Mouse (Mus musculus) heart, embryonic 16.5 days (tissue): ENCODE results near the gene Amhr2. TPM values are rescaled to one million over a fixed set of nuclear protein-coding genes. Genes with fewer than 3 reads are reported as not detected.

ENCODE experiments used
- ATAC-seq: fragments of 200-750 bp; cut with Nextera tagmentation; replicated peaks from 2 replicates; pipeline ENCODE4 v1.8.0; 2017; ENCODE audit warnings: moderate number of reproducible peaks; ENCODE audit not compliant: insufficient read depth, low FRiP score; ENCODE audit errors: extremely low read depth
- H3K27ac ChIP-seq: fragments of 300-500 bp; sonication (generic); 2 replicates; pipeline ENCODE4 v1.5.1; 2014; ENCODE audit warnings: mild to moderate bottlenecking, low read length, control low read depth, moderate library complexity
- H3K27me3 ChIP-seq: fragments of 300-500 bp; sonication (generic); 2 replicates; pipeline ENCODE4 v1.6.1; 2014; ENCODE audit warnings: low read length, mixed read lengths; ENCODE audit not compliant: control insufficient read depth, insufficient read depth
- H3K36me3 ChIP-seq: fragments of 300-500 bp; sonication (generic); 2 replicates; pipeline ENCODE4 v1.6.1; 2014; ENCODE audit not compliant: control insufficient read depth, insufficient read depth
- H3K4me1 ChIP-seq: fragments of 300-500 bp; sonication (generic); 2 replicates; pipeline ENCODE4 v1.6.1; 2014; ENCODE audit warnings: low read length, mixed read lengths; ENCODE audit not compliant: control insufficient read depth, insufficient read depth
- H3K4me2 ChIP-seq: fragments of 300-500 bp; sonication (generic); 2 replicates; pipeline ENCODE4 v1.6.1; 2014; ENCODE audit warnings: low read depth, mild to moderate bottlenecking, control low read depth, low read length
- H3K4me3 ChIP-seq: fragments of 300-500 bp; sonication (generic); 2 replicates; pipeline ENCODE4 v1.5.1; 2014; ENCODE audit warnings: mild to moderate bottlenecking, control low read depth, low read length
- H3K9ac ChIP-seq: fragments of 300-500 bp; sonication (generic); 2 replicates; pipeline ENCODE4 v1.6.1; 2014; ENCODE audit warnings: low read length, control low read depth
- H3K9me3 ChIP-seq: fragments of 300-500 bp; sonication (generic); replicated peaks from 2 replicates; pipeline ENCODE4 v1.6.1; 2016; ENCODE audit warnings: low read length; ENCODE audit not compliant: control insufficient read depth
- whole genome bisulfite sequencing: fragments of 180-500 bp; shearing (Covaris S2); extraction: QIAGEN DNeasy Blood & Tissue Kit; methylation state at CpG from one replicate; pipeline ENCODE4 v1.1.7; 2014; 5-methylcytosine and 5-hydroxymethylcytosine counted together
- polyA plus RNA-seq: library from polyadenylated mRNA; unstranded; fragments of >200 nt; fragmentation: Nextera tagmentation; extraction: Ambion mirVana; gene quantifications from 2 replicates; pipeline ENCODE4 v1.2.1, GENCODE M21; 2015

The Amhr2 gene
- polyA plus RNA-seq: 6.6 and 7.6 TPM in 2 replicates

DNA sequence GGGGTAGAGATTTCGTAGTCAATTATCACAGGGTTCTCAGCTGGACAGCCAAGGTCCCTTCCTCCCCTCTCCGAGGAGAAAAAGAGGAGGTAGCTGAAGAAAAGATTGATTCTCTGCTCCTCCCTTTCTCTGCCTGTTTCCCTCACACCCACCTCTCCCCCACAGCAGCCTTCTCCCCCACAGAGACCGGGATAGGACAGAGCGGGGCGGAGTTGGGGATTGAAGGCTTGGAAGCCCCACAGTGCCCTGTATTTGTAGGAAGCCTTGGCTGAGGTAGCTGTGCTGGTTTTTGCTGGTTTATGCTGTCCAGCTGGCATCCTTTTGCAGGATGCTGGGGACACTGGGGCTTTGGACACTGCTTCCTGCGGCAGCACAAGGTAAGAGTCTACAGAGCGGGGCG is at the start of gene Amhr2:
TSS of gene Amhr2 (plus strand) at position 222 of the 400 bp plus-strand sequence.
- H3K36me3 ChIP-seq: no peaks in the 10 kb centered on the region
- no peak for ATAC-seq
- no peak within 1 kb of the TSS for H3K27ac ChIP-seq
- H3K9ac ChIP-seq: no peak within 1 kb of the TSS
- no peak within 1 kb of the TSS for H3K4me3 ChIP-seq
- H3K27me3 ChIP-seq: no peaks in the 10 kb centered on the region
- H3K4me1 ChIP-seq: peaks cover 3% of the 10 kb centered on the region; the same call in 1 of the 2 replicates
- 65% methylated on average over 8 of the region's 8 CpGs for WGBS
- H3K9me3 ChIP-seq: no peaks in the 10 kb centered on the region
- no peak within 1 kb of the TSS for H3K4me2 ChIP-seq

DNA sequence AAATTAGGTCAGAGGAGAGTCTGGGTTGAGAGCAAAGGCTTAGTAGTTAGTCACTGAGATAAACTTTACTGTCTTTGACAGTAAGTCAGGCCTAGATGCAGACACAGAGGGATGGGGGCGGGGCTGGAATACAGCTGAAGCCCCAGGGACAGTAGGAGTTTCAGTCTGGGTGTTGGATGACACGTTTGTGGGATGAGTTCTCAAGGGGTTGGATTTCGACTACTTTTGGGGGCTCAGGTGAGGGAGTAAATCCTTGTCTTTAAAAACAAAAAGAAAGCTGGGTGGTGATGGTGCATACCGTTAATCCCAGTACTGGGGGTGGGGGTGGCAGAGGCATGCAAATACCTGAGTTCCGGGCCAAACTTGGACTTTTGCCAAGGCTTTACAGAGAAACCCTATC is 46.5 kb upstream of the Amhr2 start:
- Histone ChIP-seq H3K4me3 (peak overlapping the region; percentile 66; the same call in 1 of the 2 replicates), H3K27ac (peak overlapping the region; percentile 96), H3K36me3 (no peaks in the 10 kb centered on the region), H3K27me3 (no peaks in the 10 kb centered on the region), H3K4me2 (peak overlapping the region; percentile 84), H3K9ac (no peak overlapping the region; the same call in 1 of the 2 replicates), H3K9me3 (no peaks in the 10 kb centered on the region), H3K4me1 (peaks cover 16% of the 10 kb centered on the region)
- 36% methylated on average over 5 of the region's 5 CpGs for WGBS
- ATAC-seq: no peak

DNA sequence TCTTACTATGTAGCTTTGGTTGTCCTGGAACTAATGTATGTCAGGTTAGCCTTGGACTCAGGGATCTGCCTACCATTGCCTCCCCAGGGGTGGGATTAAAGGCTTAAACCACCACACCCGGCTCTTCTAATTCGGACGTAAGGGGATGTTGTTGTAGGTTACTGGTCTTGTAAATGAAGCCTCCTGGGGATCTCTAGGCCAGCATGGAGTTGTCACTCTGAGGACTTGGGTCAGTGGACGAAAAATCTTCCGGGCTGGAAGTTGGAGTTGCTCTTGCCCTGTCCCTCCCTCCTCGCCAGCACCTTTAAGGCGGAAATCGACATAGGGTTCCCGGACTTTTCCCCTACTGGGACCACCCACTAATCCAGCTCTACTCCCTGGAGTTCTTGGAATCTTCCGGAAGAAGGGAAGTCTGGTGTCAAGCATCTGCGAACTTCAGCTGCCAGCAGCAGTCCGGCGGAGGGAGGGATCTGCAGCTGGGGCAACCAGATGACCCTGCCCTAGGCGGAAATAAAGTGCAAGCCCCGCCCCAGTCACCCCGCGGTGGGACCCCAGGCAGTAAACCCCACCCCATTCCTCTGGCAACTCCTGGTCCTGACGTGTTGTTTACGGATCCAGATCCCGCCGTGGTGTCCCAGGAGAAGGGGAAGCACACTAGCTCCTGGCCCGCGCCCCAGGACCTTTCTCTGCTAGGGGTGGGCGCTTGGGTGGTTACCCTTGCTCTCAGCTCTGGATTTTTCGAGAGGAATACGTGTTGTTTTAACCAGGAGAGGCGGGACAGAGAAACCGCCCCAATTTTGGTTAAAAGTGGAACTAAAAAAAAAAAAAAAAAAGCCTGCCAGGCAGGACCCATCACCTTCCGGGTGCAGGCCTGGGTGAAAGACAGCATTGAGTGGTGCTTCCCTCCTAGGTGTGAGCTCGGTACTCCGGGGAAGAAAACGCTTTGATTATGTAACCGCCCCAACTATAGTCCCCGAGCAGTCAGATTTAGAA is 45.6 kb upstream of the Amhr2 start:
- H3K9me3 ChIP-seq: no peaks in the 10 kb centered on the region
- no peaks in the 10 kb centered on the region for H3K27me3 ChIP-seq
- no peaks in the 10 kb centered on the region for H3K36me3 ChIP-seq
- ATAC-seq: peak; percentile 93
- H3K9ac ChIP-seq: peak overlapping the region; percentile 83
- 3% methylated on average over 34 of the region's 34 CpGs for WGBS
- peak overlapping the region; percentile 84 for H3K4me2 ChIP-seq
- H3K4me1 ChIP-seq: peaks cover 16% of the 10 kb centered on the region
- peak overlapping the region; percentile 96 for H3K27ac ChIP-seq
- peak overlapping the region; percentile 66 for H3K4me3 ChIP-seq

DNA sequence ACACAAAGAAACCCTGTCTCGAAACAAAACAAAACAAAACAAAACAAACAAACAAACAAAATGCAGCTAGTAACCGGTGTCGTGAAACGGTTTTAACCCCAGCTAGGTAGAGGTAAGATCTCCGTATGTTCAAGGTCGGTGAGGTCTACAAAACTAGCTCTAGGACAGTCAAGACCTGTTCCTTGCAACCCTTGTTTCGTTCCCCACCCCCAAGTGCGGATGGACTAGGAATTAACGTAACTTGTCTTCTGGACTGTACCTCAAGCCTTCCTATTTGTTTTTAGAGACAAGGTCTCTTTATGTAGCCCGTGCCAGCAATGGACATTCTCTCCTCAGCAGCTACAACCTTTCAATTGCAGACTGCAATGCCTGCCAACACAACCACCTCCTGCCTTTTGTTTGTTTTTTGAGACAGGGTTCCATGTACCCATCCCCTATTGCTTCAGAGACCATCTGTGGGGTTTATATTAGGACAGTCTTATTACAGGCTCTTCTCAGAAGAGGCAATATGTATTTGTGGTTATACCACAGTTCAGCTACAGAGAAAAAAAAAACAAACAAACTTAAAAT is 44.6 kb upstream of the Amhr2 start:
- H3K9ac ChIP-seq: no peak overlapping the region
- H3K4me1 ChIP-seq: peaks cover 16% of the 10 kb centered on the region
- H3K9me3 ChIP-seq: no peaks in the 10 kb centered on the region
- H3K27ac ChIP-seq: peak overlapping the region; percentile 96
- H3K27me3 ChIP-seq: no peaks in the 10 kb centered on the region
- ATAC-seq: no peak
- no peak overlapping the region; the same call in 1 of the 2 replicates for H3K4me3 ChIP-seq
- H3K4me2 ChIP-seq: peak overlapping the region; percentile 84; the same call in 1 of the 2 replicates
- H3K36me3 ChIP-seq: no peaks in the 10 kb centered on the region
- 76% methylated on average over 10 of the region's 10 CpGs for WGBS

DNA sequence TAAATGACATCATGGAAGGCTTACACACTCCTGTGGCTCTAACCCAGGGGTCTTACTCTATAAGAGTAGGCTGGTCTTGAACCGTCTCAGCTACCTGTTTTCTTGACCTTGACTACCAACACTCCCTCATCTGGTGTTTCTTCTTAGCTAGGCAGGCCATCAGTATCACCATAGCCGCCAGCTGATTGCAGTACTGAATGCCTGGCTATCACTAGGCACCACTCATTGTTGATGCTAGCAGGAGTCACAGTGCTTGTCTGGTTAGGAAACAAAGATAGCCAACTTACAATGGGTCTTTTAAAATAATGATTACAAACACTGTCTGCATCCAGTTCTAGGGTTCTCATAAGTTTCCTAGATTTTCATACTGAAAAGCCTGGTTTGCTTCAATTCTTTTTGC is 43.9 kb upstream of the Amhr2 start:
- H3K4me3 ChIP-seq: no peak overlapping the region
- no peak overlapping the region for H3K9ac ChIP-seq
- WGBS: 61% methylated on average over 2 of the region's 2 CpGs
- H3K27ac ChIP-seq: no peak overlapping the region; the same call in 1 of the 2 replicates
- ATAC-seq: no peak
- H3K9me3 ChIP-seq: no peaks in the 10 kb centered on the region
- no peaks in the 10 kb centered on the region for H3K27me3 ChIP-seq
- H3K4me2 ChIP-seq: no peak overlapping the region
- H3K36me3 ChIP-seq: no peaks in the 10 kb centered on the region
- peaks cover 16% of the 10 kb centered on the region for H3K4me1 ChIP-seq

DNA sequence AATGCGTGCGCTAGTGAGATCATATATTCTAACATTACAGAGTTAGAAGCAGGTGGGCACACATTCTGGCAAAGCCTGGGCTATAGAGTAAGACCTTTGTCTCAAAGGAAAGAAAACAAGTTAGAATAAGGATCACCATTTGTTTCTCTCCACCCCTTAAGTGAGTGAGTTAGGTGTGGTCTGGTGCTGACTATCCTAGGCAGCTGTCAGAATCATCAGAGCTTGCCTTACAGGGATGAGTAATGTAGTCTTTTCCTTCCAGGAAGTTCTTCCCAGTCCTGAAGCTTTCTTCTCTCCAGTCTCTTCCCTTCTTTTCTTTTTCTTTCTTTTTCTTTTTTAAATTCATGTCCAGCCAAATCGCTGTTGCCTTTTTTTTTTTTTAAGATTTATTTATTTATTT is 43.0 kb upstream of the Amhr2 start:
- WGBS: 93% methylated on average over 3 of the region's 3 CpGs
- H3K4me2 ChIP-seq: no peak overlapping the region
- H3K9ac ChIP-seq: no peak overlapping the region
- no peaks in the 10 kb centered on the region for H3K27me3 ChIP-seq
- no peaks in the 10 kb centered on the region for H3K9me3 ChIP-seq
- H3K36me3 ChIP-seq: no peaks in the 10 kb centered on the region
- peaks cover 19% of the 10 kb centered on the region for H3K4me1 ChIP-seq
- H3K27ac ChIP-seq: no peak overlapping the region
- no peak overlapping the region for H3K4me3 ChIP-seq
- no peak for ATAC-seq

DNA sequence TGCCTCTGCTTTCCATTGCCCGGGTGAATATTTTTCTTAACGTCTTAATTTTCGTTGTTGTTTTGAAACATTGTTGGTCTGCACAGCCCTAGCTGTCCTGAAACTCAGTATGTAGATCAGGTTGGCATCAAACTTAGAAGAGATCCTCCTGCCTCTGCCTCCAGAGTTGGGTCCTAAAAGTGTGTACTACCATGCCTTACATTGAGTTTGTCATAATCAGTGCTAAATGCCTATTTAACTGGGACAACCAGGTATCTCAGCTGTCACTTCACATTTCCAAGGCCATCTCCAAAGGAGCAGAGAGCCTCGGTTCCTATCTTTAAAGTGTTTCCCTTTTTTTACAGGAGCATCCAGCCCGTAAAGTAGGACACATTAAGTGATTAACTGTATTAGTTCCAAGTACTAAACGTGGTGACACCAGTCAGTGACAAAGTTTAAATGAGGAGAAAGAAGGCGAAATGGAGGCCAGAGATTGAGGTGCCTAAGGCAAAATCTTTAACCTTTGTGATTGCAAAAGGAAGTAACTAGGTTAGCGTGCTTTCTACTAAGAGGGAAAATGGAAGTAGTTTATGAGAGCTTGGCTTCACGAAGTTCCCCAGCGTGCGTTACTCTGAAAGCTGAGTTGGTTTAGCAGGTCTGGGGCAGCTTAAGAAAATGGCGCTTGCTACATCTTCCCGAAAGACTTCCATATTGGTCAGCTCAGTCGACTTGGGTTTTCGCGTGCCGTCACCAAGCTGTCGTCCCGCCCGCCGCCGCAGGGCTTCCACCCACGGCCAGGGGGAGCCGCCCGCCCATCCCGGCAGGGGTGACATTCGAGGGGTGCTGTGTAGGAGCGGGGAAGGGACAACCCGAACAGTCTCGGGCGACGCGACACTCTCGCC is 40.3 kb upstream of the Amhr2 start:
- no peaks in the 10 kb centered on the region for H3K27me3 ChIP-seq
- H3K4me2 ChIP-seq: peak overlapping the region; percentile 65
- H3K27ac ChIP-seq: peak overlapping the region; percentile 99
- 16% methylated on average over 34 of the region's 34 CpGs for WGBS
- H3K9ac ChIP-seq: peak overlapping the region; percentile 80
- H3K4me1 ChIP-seq: peaks cover 32% of the 10 kb centered on the region
- peaks cover 18% of the 10 kb centered on the region for H3K36me3 ChIP-seq
- no peaks in the 10 kb centered on the region for H3K9me3 ChIP-seq
- H3K4me3 ChIP-seq: peak overlapping the region; percentile 56
- ATAC-seq: peak; percentile 14; the same call in 1 of the 2 replicates

DNA sequence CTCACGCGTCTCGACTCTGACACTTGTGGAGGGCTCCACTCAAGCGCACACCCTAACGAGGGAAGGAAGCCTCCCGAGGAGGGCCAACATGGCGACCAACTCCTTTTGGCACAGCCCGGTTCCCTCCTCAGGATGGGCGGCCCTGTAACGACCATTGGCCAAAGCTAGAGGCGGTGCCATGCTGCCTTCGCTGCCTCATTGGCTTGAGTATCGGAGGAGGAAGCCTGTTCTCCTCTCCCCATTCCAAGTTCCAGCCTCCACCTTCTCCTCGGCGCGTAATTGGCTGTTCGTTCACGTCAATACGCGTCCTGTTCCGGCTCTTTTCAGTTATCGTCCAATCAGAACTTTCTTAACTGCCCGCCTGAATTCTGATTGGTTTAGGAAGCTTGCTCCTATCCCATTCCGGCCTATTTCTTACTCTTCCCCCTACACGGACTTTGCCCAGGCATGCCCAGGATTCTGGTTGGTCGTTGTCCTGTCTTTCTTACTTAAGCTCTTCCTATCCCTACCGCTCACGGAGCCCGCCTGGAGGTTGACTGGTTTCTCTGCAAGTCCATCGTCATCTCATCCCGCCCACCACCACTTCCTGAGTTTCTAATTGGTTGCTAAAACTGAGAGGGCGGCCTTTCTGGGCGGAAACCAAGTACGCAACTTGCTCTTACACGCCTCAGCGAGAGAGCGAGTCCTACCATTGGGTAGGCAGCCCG is 39.5 kb upstream of the Amhr2 start, which contains the start of gene Sp1:
TSS of gene Sp1 (plus strand) at position 655 of the 707 bp plus-strand sequence.
- H3K27ac ChIP-seq: peak within 1 kb of the TSS; percentile 99
- WGBS: under 1% methylated on average over 38 of the region's 38 CpGs
- peaks cover 33% of the 10 kb centered on the region for H3K4me1 ChIP-seq
- peak within 1 kb of the TSS; percentile 90 for H3K9ac ChIP-seq
- peak within 1 kb of the TSS; percentile 65 for H3K4me2 ChIP-seq
- no peaks in the 10 kb centered on the region for H3K9me3 ChIP-seq
- no peaks in the 10 kb centered on the region for H3K27me3 ChIP-seq
- peak; percentile 90 for ATAC-seq
- peak within 1 kb of the TSS; percentile 68 for H3K4me3 ChIP-seq
- peaks cover 26% of the 10 kb centered on the region for H3K36me3 ChIP-seq
